In genomic region chr4:148955131-148955813, GRCm38 (mm10) we compare ENCODE assay signal across 9 mouse cellular contexts.
DNase-seq lines count a peak whose midpoint lies in the region; ATAC-seq and TF ChIP-seq lines count a peak whose summit lies in the region.
"Had no signal": no experiment of that assay in that cellular context is flagged by ENCODE, and none has a peak within 500 bp of the region (broad histone marks: within the 10 kb centered on the region; RNA-seq: fewer than 3 reads in every experiment).

No protein-coding gene starts in this region.

- DNase-seq in gastrocnemius, postnatal 14 days = peak; percentile 56
- no peak for DNase-seq in left cerebral cortex, adult 8-10 months (ENCODE audit: low spot score in 2 of 2)

- no peak overlapping the region for H3K4me3 ChIP-seq in intestine, embryonic 15.5 days (replicated peaks)
- no peak overlapping the region for H3K4me3 ChIP-seq in intestine, postnatal 0 days (ENCODE audit: low read depth, low read length)
- H3K4me3 ChIP-seq in kidney, embryonic 16.5 days (ENCODE audit: low read length) = no peak overlapping the region
- no peak overlapping the region for H3K4me3 ChIP-seq in stomach, embryonic 14.5 days (ENCODE audit: low read depth, low read length)
- no peak overlapping the region for H3K4me3 ChIP-seq in forebrain, embryonic 13.5 days
- H3K4me3 ChIP-seq: hindbrain, embryonic 15.5 days had no signal

- no peak overlapping the region for H3K4me2 ChIP-seq in intestine, embryonic 15.5 days (replicated peaks)
- H3K4me2 ChIP-seq in intestine, postnatal 0 days (replicated peaks; ENCODE audit: low read depth) = no peak overlapping the region
- H3K4me2 ChIP-seq in kidney, embryonic 16.5 days (replicated peaks; ENCODE audit: low read depth, low read length) = no peak overlapping the region
- no peak overlapping the region for H3K4me2 ChIP-seq in stomach, embryonic 14.5 days (replicated peaks; ENCODE audit: low read depth, low read length)
- no peak overlapping the region for H3K4me2 ChIP-seq in forebrain, embryonic 13.5 days
- H3K4me2 ChIP-seq: hindbrain, embryonic 15.5 days had no signal

- 81% methylated on average over 14 of the region's 14 CpGs for WGBS in intestine, embryonic 15.5 days
- 79% methylated on average over 14 of the region's 14 CpGs for WGBS in intestine, postnatal 0 days
- WGBS in kidney, embryonic 16.5 days = 81% methylated on average over 14 of the region's 14 CpGs
- 87% methylated on average over 14 of the region's 14 CpGs for WGBS in stomach, embryonic 14.5 days
- 83% methylated on average over 14 of the region's 14 CpGs for WGBS in forebrain, embryonic 13.5 days

- peaks cover 26% of the 10 kb centered on the region for H3K27me3 ChIP-seq in intestine, embryonic 15.5 days (replicated peaks)
- peaks cover 18% of the 10 kb centered on the region for H3K27me3 ChIP-seq in intestine, postnatal 0 days (replicated peaks; ENCODE audit: control insufficient read depth, insufficient read depth, low read length)
- peaks cover 30% of the 10 kb centered on the region for H3K27me3 ChIP-seq in kidney, embryonic 16.5 days (ENCODE audit: insufficient read depth, low read length)
- peaks cover 5% of the 10 kb centered on the region; the same call in 1 of the 2 replicates for H3K27me3 ChIP-seq in stomach, embryonic 14.5 days (ENCODE audit: control insufficient read depth, insufficient read depth, low read length)
- peaks cover 37% of the 10 kb centered on the region for H3K27me3 ChIP-seq in forebrain, embryonic 13.5 days

- H3K36me3 ChIP-seq in intestine, embryonic 15.5 days = no peaks in the 10 kb centered on the region
- peaks cover 25% of the 10 kb centered on the region; the same call in 1 of the 2 replicates for H3K36me3 ChIP-seq in intestine, postnatal 0 days (ENCODE audit: control insufficient read depth, insufficient read depth)
- H3K36me3 ChIP-seq in kidney, embryonic 16.5 days (ENCODE audit: insufficient read depth, low read length) = 0 out of 2 replicates have a peak, but pooled peaks cover 3% of the 10 kb centered on the region
- H3K36me3 ChIP-seq in stomach, embryonic 14.5 days (ENCODE audit: control insufficient read depth, insufficient read depth, low read length) = no peaks in the 10 kb centered on the region; the same call in 1 of the 2 replicates
- H3K36me3 ChIP-seq in forebrain, embryonic 13.5 days (ENCODE audit: poor library complexity, severe bottlenecking) = peaks cover 7% of the 10 kb centered on the region; the same call in 1 of the 2 replicates
- H3K36me3 ChIP-seq: hindbrain, embryonic 15.5 days had no signal

- H3K9me3 ChIP-seq in intestine, embryonic 15.5 days = no peaks in the 10 kb centered on the region
- no peaks in the 10 kb centered on the region for H3K9me3 ChIP-seq in intestine, postnatal 0 days (ENCODE audit: control insufficient read depth)
- H3K9me3 ChIP-seq in kidney, embryonic 16.5 days (ENCODE audit: low read length) = no peaks in the 10 kb centered on the region
- no peaks in the 10 kb centered on the region for H3K9me3 ChIP-seq in stomach, embryonic 14.5 days (ENCODE audit: control insufficient read depth, low read depth, low read length)
- no peaks in the 10 kb centered on the region for H3K9me3 ChIP-seq in forebrain, embryonic 13.5 days (replicated peaks)
- H3K9me3 ChIP-seq: hindbrain, embryonic 15.5 days had no signal

- peaks cover 28% of the 10 kb centered on the region for H3K4me1 ChIP-seq in intestine, embryonic 15.5 days (replicated peaks)
- H3K4me1 ChIP-seq in intestine, postnatal 0 days (replicated peaks; ENCODE audit: control insufficient read depth, insufficient read depth, low read length) = no peaks in the 10 kb centered on the region
- H3K4me1 ChIP-seq in kidney, embryonic 16.5 days (ENCODE audit: insufficient read depth, low read length) = peaks cover 39% of the 10 kb centered on the region
- peaks cover 15% of the 10 kb centered on the region; the same call in 1 of the 2 replicates for H3K4me1 ChIP-seq in stomach, embryonic 14.5 days (ENCODE audit: control insufficient read depth, insufficient read depth, low read length)
- H3K4me1 ChIP-seq in forebrain, embryonic 13.5 days = peaks cover 41% of the 10 kb centered on the region

- ATAC-seq in intestine, embryonic 15.5 days = no peak
- ATAC-seq in intestine, postnatal 0 days = no peak; the same call in 1 of the 2 replicates
- no peak for ATAC-seq in kidney, embryonic 16.5 days (ENCODE audit: low FRiP score, low TSS enrichment)
- no peak for ATAC-seq in stomach, embryonic 14.5 days (ENCODE audit: insufficient number of reproducible peaks, insufficient read depth, low FRiP score, low read depth)
- no peak for ATAC-seq in forebrain, embryonic 13.5 days
- ATAC-seq in erythroblast, adult 5-6 weeks (replicated peaks; ENCODE audit: low FRiP score, poor library complexity, severe bottlenecking) = no peak

- intact Hi-C loops in gastrocnemius, postnatal 14 days (cut with DNase I; ENCODE audit: low total_unique reads) = no loop called here

- no peak overlapping the region for H3K9ac ChIP-seq in intestine, embryonic 15.5 days
- no peak overlapping the region for H3K9ac ChIP-seq in intestine, postnatal 0 days (ENCODE audit: low read depth, low read length)
- H3K9ac ChIP-seq in kidney, embryonic 16.5 days (replicated peaks; ENCODE audit: low read length) = no peak overlapping the region
- H3K9ac ChIP-seq in stomach, embryonic 14.5 days (replicated peaks; ENCODE audit: low read depth, low read length) = no peak overlapping the region
- H3K9ac ChIP-seq in forebrain, embryonic 13.5 days = no peak overlapping the region
- H3K9ac ChIP-seq: hindbrain, embryonic 15.5 days had no signal

- TF ChIP-seq CTCF in intestine, postnatal 0 days (IDR thresholded peaks at IDR 0.05; ENCODE audit: low read depth) = no peak

- H3K27ac ChIP-seq in intestine, embryonic 15.5 days = 0 out of 2 replicates have a peak overlapping the region, but pooled peaks have one; percentile 15
- no peak overlapping the region for H3K27ac ChIP-seq in intestine, postnatal 0 days (ENCODE audit: low read depth, low read length)
- H3K27ac ChIP-seq in kidney, embryonic 16.5 days (ENCODE audit: low read length) = peak overlapping the region; percentile 48; the same call in 1 of the 2 replicates
- peak overlapping the region; percentile 44; the same call in 1 of the 2 replicates for H3K27ac ChIP-seq in stomach, embryonic 14.5 days (ENCODE audit: low read length)
- no peak overlapping the region for H3K27ac ChIP-seq in forebrain, embryonic 13.5 days
- H3K27ac ChIP-seq: hindbrain, embryonic 15.5 days had no signal

Comparison
In these comparisons a context has a peak if more than half of its experiments do, and no peak if none do; other contexts are left out.
1. H3K27ac ChIP-seq: peak in intestine, embryonic 15.5 days (single experiment), kidney, embryonic 16.5 days (single experiment) and stomach, embryonic 14.5 days (single experiment); none in intestine, postnatal 0 days (single experiment) and forebrain, embryonic 13.5 days (single experiment).